Mouse (Mus musculus) CH12.LX (cell line): ENCODE measurements around the gene Map2k4. TPM values are rescaled to one million over a fixed set of nuclear protein-coding genes. Genes with fewer than 3 reads are reported as not detected.

Source experiments
- DNase-seq: peaks from one replicate; pipeline ENCODE4 v3.0.0-alpha.2; 2013; ENCODE audit errors: extremely low read depth
- H3K27ac ChIP-seq: 2 replicates; pipeline ENCODE4 v1.5.1; 2012; ENCODE audit warnings: low read depth, mild to moderate bottlenecking, control low read depth, moderate library complexity; ENCODE audit not compliant: insufficient read depth
- H3K27me3 ChIP-seq: replicated peaks from 2 replicates; pipeline ENCODE3; 2012; ENCODE audit warnings: inconsistent platforms
- H3K36me3 ChIP-seq, 2 experiments: replicated peaks in 1 of 2; 2 replicates each; pipeline versions ENCODE3 to v1.6.1; 2012; ENCODE audit warnings: inconsistent platforms in 1 of 2, low read length in 1 of 2, mild to moderate bottlenecking in 1 of 2, mixed read lengths in 1 of 2, moderate library complexity in 1 of 2; ENCODE audit not compliant: control insufficient read depth in 1 of 2, insufficient read depth in 1 of 2
- H3K4me1 ChIP-seq, 2 experiments: 2 replicates each; pipeline ENCODE4 v1.6.1; 2012; ENCODE audit warnings: inconsistent platforms in 1 of 2, moderate library complexity in 1 of 2; ENCODE audit not compliant: insufficient read depth in 2 of 2, control insufficient read depth in 1 of 2
- H3K4me2 ChIP-seq: 2 replicates; pipeline ENCODE4 v1.6.1; 2012; ENCODE audit warnings: low read depth, mild to moderate bottlenecking, control low read depth; ENCODE audit not compliant: poor library complexity, insufficient read depth, severe bottlenecking
- H3K4me3 ChIP-seq, 3 experiments: fragments of 150-350 bp in 1 of 3; sonication (generic) in 1 of 3; replicated peaks in 1 of 3; 2 replicates each; pipeline versions ENCODE3 to v1.5.1; 2011 to 2012; ENCODE audit warnings: low read depth in 2 of 3, low read length in 2 of 3, mild to moderate bottlenecking in 2 of 3, moderate library complexity in 2 of 3, control low read depth in 1 of 3, improper control_type of control experiment in 1 of 3, inconsistent platforms in 1 of 3, mixed read lengths in 1 of 3; ENCODE audit not compliant: poor library complexity in 1 of 3
- H3K79me2 ChIP-seq: replicated peaks from 2 replicates; pipeline ENCODE4 v1.6.1; 2012; ENCODE audit warnings: mild to moderate bottlenecking, moderate library complexity; ENCODE audit not compliant: control insufficient read depth, poor library complexity, insufficient read depth, severe bottlenecking; ENCODE audit errors: extremely low read depth
- H3K9ac ChIP-seq: 2 replicates; pipeline ENCODE4 v1.6.1; 2012; ENCODE audit warnings: low read depth, mild to moderate bottlenecking, control low read depth, moderate library complexity; ENCODE audit not compliant: insufficient read depth
- H3K9me3 ChIP-seq: replicated peaks from 2 replicates; pipeline ENCODE3; 2012; ENCODE audit warnings: low read length, inconsistent platforms, mixed read lengths
- CHD1 ChIP-seq: IDR thresholded peaks from 2 replicates; pipeline ENCODE4 v1.6.1; 2012; ENCODE audit warnings: low read depth, low read length, improper control_type of control experiment, inconsistent platforms
- E2F4 ChIP-seq: IDR thresholded peaks from 2 replicates; pipeline ENCODE4 v1.6.1; 2011; ENCODE audit warnings: low read depth, low read length, improper control_type of control experiment; ENCODE audit not compliant: insufficient replicate concordance
- GABPA ChIP-seq: IDR thresholded peaks from 2 replicates; pipeline ENCODE4 v1.6.1; 2012; ENCODE audit warnings: low read depth, low read length, improper control_type of control experiment, inconsistent platforms; ENCODE audit not compliant: insufficient replicate concordance
- IRF4 ChIP-seq: IDR thresholded peaks from 2 replicates; pipeline ENCODE4 v1.6.1; 2014; ENCODE audit warnings: low read depth, mild to moderate bottlenecking, inconsistent platforms, low read length, improper control_type of control experiment
- JUND ChIP-seq: conservative IDR thresholded peaks from 2 replicates; pipeline ENCODE4 v1.6.1; 2011; ENCODE audit warnings: low read depth, low read length, improper control_type of control experiment
- KAT2A ChIP-seq: IDR thresholded peaks from 2 replicates; pipeline ENCODE4 v1.6.1; 2012; ENCODE audit warnings: low read length, improper control_type of control experiment, inconsistent platforms; ENCODE audit not compliant: insufficient replicate concordance
- MAFK ChIP-seq: IDR thresholded peaks from 2 replicates; pipeline ENCODE4 v1.6.1; 2011; ENCODE audit warnings: low read length, improper control_type of control experiment; ENCODE audit not compliant: insufficient replicate concordance
- MXI1 ChIP-seq: IDR thresholded peaks from 2 replicates; pipeline ENCODE4 v1.6.1; 2011; ENCODE audit warnings: mild to moderate bottlenecking, low read depth, low read length, improper control_type of control experiment
- MYC ChIP-seq: IDR thresholded peaks from 2 replicates; pipeline ENCODE4 v1.6.1; 2011; ENCODE audit warnings: low read depth, mild to moderate bottlenecking, improper control_type of control experiment, low read length
- NELFE ChIP-seq: IDR thresholded peaks from 2 replicates; pipeline ENCODE4 v1.6.1; 2011; ENCODE audit warnings: low read depth, low read length, improper control_type of control experiment
- NRF1 ChIP-seq: IDR thresholded peaks from 2 replicates; pipeline ENCODE4 v1.6.1; 2014; ENCODE audit warnings: low read depth, mild to moderate bottlenecking, inconsistent platforms, low read length, improper control_type of control experiment, moderate library complexity
- PAX5 ChIP-seq: IDR thresholded peaks from 2 replicates; pipeline ENCODE4 v1.6.1; 2012; ENCODE audit warnings: low read length, inconsistent platforms, mixed read lengths
- RCOR1 ChIP-seq: conservative IDR thresholded peaks from 2 replicates; pipeline ENCODE4 v1.6.1; 2012; ENCODE audit warnings: low read depth, mild to moderate bottlenecking, inconsistent platforms, low read length, improper control_type of control experiment
- SMC3 ChIP-seq: IDR thresholded peaks from 2 replicates; pipeline ENCODE4 v1.6.1; 2011; ENCODE audit warnings: low read depth, low read length, improper control_type of control experiment
- USF1 ChIP-seq: IDR thresholded peaks from 2 replicates; pipeline ENCODE4 v1.6.1; 2014; ENCODE audit warnings: low read depth, mild to moderate bottlenecking, inconsistent platforms, low read length, improper control_type of control experiment
- dilution Hi-C: fragments of 300-500 bp; cut with MboI; formaldehyde crosslinking; loops from 2 replicates; pipeline ENCODE4 v1.14.3; 2020; ENCODE audit warnings: low sequenced_read_pairs; ENCODE audit not compliant: extremely low pct_unique_long_range_greater_than_20kb, extremely low pct_ligation_motif_present
- in situ Hi-C: fragments of 300-500 bp; cut with MboI; formaldehyde crosslinking; loops from 3 replicates; pipeline ENCODE4 v1.14.3; 2019; ENCODE audit warnings: low sequenced_read_pairs, low pct_ligation_motif_present, low pct_unique_long_range_greater_than_20kb, mixed read lengths
- polyA plus RNA-seq: library from polyadenylated mRNA; unstranded; fragments of >175 nt; gene quantifications from 2 replicates; pipeline ENCODE4 v1.2.1, GENCODE M21; 2012; ENCODE audit warnings: low read depth; ENCODE audit not compliant: insufficient read length
- total RNA-seq, 2 experiments: library from RNA; depleted of rRNA; stranded (reverse); fragments of 300-350 nt in 1 of 2; fragments of >200 nt in 1 of 2; gene quantifications; 2 replicates each; pipeline ENCODE4 v1.2.3; 2012 to 2014

The Map2k4 gene
- total and polyA plus RNA-seq, 3 experiments = 27.2 to 50.0 (median 43.3) TPM

- no peak for TF ChIP-seq JUND
- TF ChIP-seq SMC3 = no peak
- TF ChIP-seq USF1 = no peak
- no peak for TF ChIP-seq PAX5
- TF ChIP-seq GABPA = no peak
- TF ChIP-seq, all 38 proteins: peak for 0
- Histone ChIP-seq H3K36me3 (peaks cover 21 to 56% of the 10 kb centered on the region in 2 experiments), H3K4me3 (no peak overlapping the region), H3K9me3 (no peaks in the 10 kb centered on the region), H3K4me2 (no peak overlapping the region), H3K9ac (no peak overlapping the region), H3K79me2 (no peaks in the 10 kb centered on the region), H3K27ac (no peak overlapping the region), H3K27me3 (no peaks in the 10 kb centered on the region), H3K4me1 (peaks cover 0 to 6% of the 10 kb centered on the region in 2 experiments; a peak in 2 of 4 replicates)
- dilution Hi-C loops = no loop called here
- DNase-seq = no peak
- in situ Hi-C loops = no loop called here
Observed at GRCm38 (mm10) chr11:65713830-65714229, 74.3 kb downstream of the Map2k4 start.

DNA sequence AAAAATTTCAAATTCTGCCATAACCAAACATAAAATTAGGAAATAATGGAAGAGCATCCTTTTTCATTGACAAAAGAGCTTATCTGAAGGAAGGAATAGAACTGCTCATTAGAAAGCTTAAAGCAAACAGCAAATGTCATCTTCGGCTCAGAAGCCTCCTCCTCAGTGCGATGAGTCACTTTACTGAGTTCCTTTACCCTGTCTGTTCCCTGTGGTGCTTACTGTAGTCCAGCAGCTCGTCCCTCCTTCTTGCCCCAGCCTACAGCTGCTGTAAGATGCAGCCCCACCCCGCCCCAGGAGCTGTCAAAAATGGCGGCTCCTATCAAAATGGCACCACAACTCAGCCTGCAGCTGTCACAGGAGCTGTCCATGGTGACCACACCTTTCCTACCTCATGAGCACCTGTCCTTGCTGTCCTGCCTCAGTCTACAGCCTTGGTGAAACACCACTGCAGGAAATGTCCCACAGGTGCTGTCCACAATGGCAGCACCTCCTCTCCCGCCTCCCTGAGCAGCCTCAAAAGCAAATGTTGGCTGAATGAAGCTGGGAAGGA, 75.3 kb downstream of the Map2k4 start:
- Histone ChIP-seq H3K9me3 (no peaks in the 10 kb centered on the region), H3K4me2 (no peak overlapping the region), H3K27ac (no peak overlapping the region), H3K9ac (no peak overlapping the region), H3K4me1 (peaks cover 0 to 3% of the 10 kb centered on the region in 2 experiments; a peak in 2 of 4 replicates), H3K36me3 (peaks cover 21 to 57% of the 10 kb centered on the region in 2 experiments), H3K79me2 (no peaks in the 10 kb centered on the region), H3K4me3 (no peak overlapping the region), H3K27me3 (no peaks in the 10 kb centered on the region)
- DNase-seq = no peak
- dilution Hi-C loops (no loop called here), in situ Hi-C loops (no loop called here)
- TF ChIP-seq E2F4 (no peak), IRF4 (no peak), NRF1 (no peak), MAFK (no peak), KAT2A (no peak), USF1 (no peak), RCOR1 (no peak), NELFE (no peak), MXI1 (no peak)

DNA sequence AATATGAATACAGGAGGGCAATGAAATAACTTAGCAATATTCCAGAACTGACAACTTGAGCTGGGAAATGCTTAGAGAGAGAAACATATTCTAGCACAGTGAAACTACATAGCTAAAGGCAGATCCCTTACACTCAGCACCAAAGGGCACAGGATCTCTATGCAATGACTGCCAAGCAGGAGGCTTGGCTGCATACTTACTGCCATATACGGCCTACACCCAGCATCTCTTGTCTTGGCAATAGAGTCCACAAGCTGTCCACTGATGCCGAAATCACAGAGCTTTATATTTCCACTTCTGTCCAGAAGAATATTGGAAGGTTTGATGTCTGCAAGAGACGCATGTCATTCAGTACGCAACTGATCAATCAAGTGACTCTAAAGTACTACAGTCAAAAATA, 81.3 kb downstream of the Map2k4 start:
- in situ Hi-C loops = no loop called here
- Histone ChIP-seq H3K4me3 (no peak overlapping the region), H3K27me3 (no peaks in the 10 kb centered on the region), H3K27ac (no peak overlapping the region), H3K4me2 (no peak overlapping the region), H3K9me3 (no peaks in the 10 kb centered on the region)
- TF ChIP-seq PAX5 (no peak), JUND (no peak), MYC (no peak), CHD1 (no peak)
- TF ChIP-seq, all 38 proteins: peak for 0
- dilution Hi-C loops = no loop called here
- H3K79me2 ChIP-seq = peaks cover 2% of the 10 kb centered on the region; the same call in 1 of the 2 replicates
- H3K36me3 ChIP-seq = peaks cover 23 to 47% of the 10 kb centered on the region in 2 experiments
- DNase-seq = no peak
- H3K9ac ChIP-seq = no peak overlapping the region
- peaks cover 3 to 9% of the 10 kb centered on the region in 2 experiments; a peak in 3 of 4 replicates for H3K4me1 ChIP-seq
